Mouse (Mus musculus): Measurements from ENCODE around the gene Wnt5b.
A peak's percentile ranks its signal among the peaks of the same experiment; 100 is the strongest.

DNA sequence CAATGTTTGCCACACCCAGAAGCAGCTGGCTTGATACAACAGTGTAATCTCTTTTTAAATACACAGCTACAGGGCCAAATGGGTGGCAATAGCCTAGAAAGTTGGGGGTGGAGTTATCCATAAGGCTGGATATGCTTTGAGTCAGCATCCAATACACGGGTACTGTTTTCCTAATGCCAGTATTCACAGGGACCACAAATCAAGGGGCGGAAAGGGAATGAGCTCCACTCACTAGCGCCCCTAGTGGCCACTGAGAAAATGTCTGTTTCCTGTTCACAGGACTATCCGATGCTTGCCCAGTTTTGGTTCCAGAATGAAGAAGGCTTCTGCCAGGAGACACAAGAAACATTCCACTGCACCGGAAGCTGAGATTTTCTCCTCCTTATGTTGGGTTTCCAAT lies 72.0 kb downstream of the Wnt5b start:
- TF ChIP-seq EP300 (IDR thresholded peaks at IDR 0.05; ENCODE audit: low read depth): no peak
- TF ChIP-seq CTCF (IDR thresholded peaks at IDR 0.05; ENCODE audit: low read depth): peak; percentile 70
